Mouse (Mus musculus): ENCODE results near the gene Epha8. TPM values are rescaled to one million over a fixed set of nuclear protein-coding genes. Genes with fewer than 3 reads are reported as not detected.

Epha8 gene
- total RNA-seq, 2 experiments from 2014 or later = 9.5 to 10.6 TPM

GRCm38 (mm10) chr4:136960068-136960467 lies 3.5 kb upstream of the Epha8 start:
- DNase-seq (ENCODE audit: low spot score in 2 of 2) = no peak

- no peak for DNase-seq (ENCODE audit: low spot score in 2 of 2)
These were observed 2.1 kb downstream of the Epha8 start for GRCm38 (mm10) chr4:136954562-136954961.

GRCm38 (mm10) chr4:136949266-136949989 lies 7.2 kb downstream of the Epha8 start:
- DNase-seq (ENCODE audit: low spot score in 2 of 2) = no peak

- no peak for DNase-seq (ENCODE audit: low spot score in 2 of 2)
These were observed 11.2 kb downstream of the Epha8 start for GRCm38 (mm10) chr4:136945397-136945796.

- DNase-seq (ENCODE audit: low spot score in 2 of 2) = no peak
These were observed 11.9 kb downstream of the Epha8 start for GRCm38 (mm10) chr4:136944558-136945350.

- no peak for DNase-seq (ENCODE audit: low spot score in 2 of 2)
These were observed 13.4 kb downstream of the Epha8 start for GRCm38 (mm10) chr4:136943175-136943574.

GRCm38 (mm10) chr4:136942761-136943160 lies 13.9 kb downstream of the Epha8 start:
- DNase-seq (ENCODE audit: low spot score in 2 of 2) = no peak

GRCm38 (mm10) chr4:136937935-136938334 lies 18.7 kb downstream of the Epha8 start:
- DNase-seq (ENCODE audit: low spot score in 2 of 2) = no peak

- DNase-seq (ENCODE audit: low spot score in 2 of 2) = no peak
These were observed 19.3 kb downstream of the Epha8 start for GRCm38 (mm10) chr4:136937344-136937743.

- no peak for DNase-seq (ENCODE audit: low spot score in 2 of 2)
These were observed 21.6 kb downstream of the Epha8 start for GRCm38 (mm10) chr4:136934746-136935613.

GRCm38 (mm10) chr4:136930474-136930873 lies 26.1 kb downstream of the Epha8 start:
- DNase-seq (ENCODE audit: low spot score in 2 of 2) = no peak

- no peak for DNase-seq (ENCODE audit: low spot score in 2 of 2)
These were observed 27.7 kb downstream of the Epha8 start for GRCm38 (mm10) chr4:136928928-136929327.

GRCm38 (mm10) chr4:136925804-136926203 lies 30.8 kb downstream of the Epha8 start:
- DNase-seq (ENCODE audit: low spot score in 2 of 2) = no peak

GRCm38 (mm10) chr4:136924529-136924928 lies 32.1 kb downstream of the Epha8 start:
- peak; percentile 57 to 69 for DNase-seq (ENCODE audit: low spot score in 2 of 2)

GRCm38 (mm10) chr4:136919526-136919925 lies 37.1 kb downstream of the Epha8 start:
- DNase-seq (ENCODE audit: low spot score in 2 of 2) = no peak

- no peak for DNase-seq (ENCODE audit: low spot score in 2 of 2)
These were observed 37.8 kb downstream of the Epha8 start for GRCm38 (mm10) chr4:136918834-136919233.

- no peak for DNase-seq (ENCODE audit: low spot score in 2 of 2)
These were observed 39.5 kb downstream of the Epha8 start for GRCm38 (mm10) chr4:136917165-136917524.

- DNase-seq (ENCODE audit: low spot score in 2 of 2) = peak; percentile 41 to 47
These were observed 40.1 kb downstream of the Epha8 start for GRCm38 (mm10) chr4:136916359-136917164.

- DNase-seq (ENCODE audit: low spot score in 2 of 2) = no peak
These were observed 43.8 kb downstream of the Epha8 start for GRCm38 (mm10) chr4:136912841-136913240.

GRCm38 (mm10) chr4:136911804-136912203 lies 44.8 kb downstream of the Epha8 start:
- no peak for DNase-seq (ENCODE audit: low spot score in 2 of 2)

- DNase-seq (ENCODE audit: low spot score in 2 of 2) = no peak
These were observed 45.4 kb downstream of the Epha8 start for GRCm38 (mm10) chr4:136911211-136911646.
